Mouse (Mus musculus) small intestine, adult 10 weeks (tissue): Measurements from ENCODE around the gene Tph1. TPM values are rescaled to one million over a fixed set of nuclear protein-coding genes. Genes with fewer than 3 reads are reported as not detected.

Experiments used
- polyA plus RNA-seq: library from polyadenylated mRNA; stranded (reverse); fragments of 350-450 nt; fragmentation: Illumina TruSeq; extraction: RNeasy Lipid Tissue Mini Kit (QIAGEN cat#74804); gene quantifications from one replicate; pipeline ENCODE4 v1.2.3, GENCODE M21; 2014; ENCODE audit warnings: low replicate concordance

Gene Tph1
- 26.2 TPM for polyA plus RNA-seq

GRCm38 (mm10) chr7:46672160-46672672 lies at the start of gene Tph1:
Gene Tph1 (minus strand): TSS chr7:46672537.

GRCm38 (mm10) chr7:46715600-46715999 lies 43.3 kb upstream of the Tph1 start, which contains the start of gene Saa3:
Gene Saa3 (minus strand): TSS chr7:46715700.

DNA sequence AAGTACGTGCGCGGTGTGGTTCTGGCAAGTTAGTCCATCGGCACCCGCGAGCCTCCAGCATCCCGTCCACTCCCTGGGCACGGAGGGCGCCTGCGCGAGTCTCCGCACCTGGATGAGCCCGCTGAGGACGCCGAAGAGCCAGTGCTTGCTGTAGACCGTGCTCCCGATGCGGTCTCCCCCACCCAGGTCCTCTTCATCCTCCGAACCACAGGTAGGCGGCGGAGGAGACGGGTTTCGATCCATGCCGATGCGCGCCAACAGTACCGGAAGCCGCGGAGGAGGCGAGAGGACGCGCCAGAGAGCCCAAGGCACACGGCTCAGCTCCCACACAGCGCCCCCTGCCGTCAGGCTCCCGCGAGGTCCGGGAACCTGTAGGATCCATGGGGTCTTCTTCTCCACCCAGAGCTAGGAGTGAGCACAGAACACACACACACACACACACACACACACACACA lies 38.1 kb upstream of the Tph1 start, which contains the start of gene Saal1:
Gene Saal1, minus strand, starts transcription at position 291 of the 455 bp plus-strand sequence.

DNA sequence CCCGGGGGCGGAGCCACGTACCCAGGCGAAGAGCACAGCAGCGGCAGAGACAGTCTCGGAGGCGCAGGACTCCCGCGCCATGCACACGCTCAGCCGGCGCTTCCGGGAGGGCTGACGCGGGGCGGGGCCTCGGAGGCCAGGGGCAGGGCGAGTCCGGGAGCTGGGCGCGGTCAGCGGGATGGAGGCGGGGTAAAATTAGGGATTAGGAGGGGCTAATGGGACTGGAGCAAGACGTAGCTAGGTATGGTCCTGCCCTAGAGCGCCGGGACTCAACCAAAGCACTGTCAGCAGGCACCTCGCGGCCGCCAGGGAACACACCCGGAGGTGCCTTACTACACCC lies 32.7 kb downstream of the Tph1 start, which contains the start of gene Sergef:
Gene Sergef, minus strand, starts transcription at position 116 of the 340 bp plus-strand sequence.

Other genes with a start within 250 kb of the Tph1 start
- gene Sergef, start 32.7 kb downstream of the Tph1 start, polyA plus RNA-seq, result not detected
- 2.5 TPM for gene Saal1, start 38.1 kb upstream of the Tph1 start, polyA plus RNA-seq
- gene Saa3, start 43.2 kb upstream of the Tph1 start, polyA plus RNA-seq, result not detected
- not detected for gene Saa4, start 60.1 kb upstream of the Tph1 start, polyA plus RNA-seq
- not detected for gene Saa1, start 70.4 kb upstream of the Tph1 start, polyA plus RNA-seq
- gene Saa2, start 79.3 kb upstream of the Tph1 start, polyA plus RNA-seq, result not detected
- 56.1 TPM for gene Hps5, start 123.5 kb upstream of the Tph1 start, polyA plus RNA-seq
- 95.5 TPM for gene Gtf2h1, start 123.6 kb upstream of the Tph1 start, polyA plus RNA-seq
- gene Ldha, start 168.9 kb upstream of the Tph1 start, polyA plus RNA-seq, result 549 TPM
- gene Ldhc, start 188.7 kb upstream of the Tph1 start, polyA plus RNA-seq, result 0.59 TPM
- gene Tsg101, start 247.4 kb upstream of the Tph1 start, polyA plus RNA-seq, result 369 TPM